Mouse (Mus musculus) liver, embryonic 14 days (tissue): Measurements from ENCODE around the gene Ly6g6f. TPM values are rescaled to one million over a fixed set of nuclear protein-coding genes. Genes with fewer than 3 reads are reported as not detected.

Experiments
- polyA plus RNA-seq: library from polyadenylated mRNA; depleted of rRNA; stranded (reverse); fragments of >200 nt; gene quantifications from 2 replicates; pipeline ENCODE4 v1.2.3, GENCODE M21; 2012; rRNA removed

Gene Ly6g6f
- 4.6 TPM in 2 replicates for polyA plus RNA-seq

GRCm38 (mm10) chr17:35085208-35085865 is at the start of gene Ly6g6f:
TSS of gene Ly6g6f (minus strand) at chr17:35085610.

GRCm38 (mm10) chr17:35134801-35135590 is 49.6 kb upstream of the Ly6g6f start, which contains the start of gene Bag6:
TSS of gene Bag6 (plus strand) at chr17:35135178.

GRCm38 (mm10) chr17:35131500-35132173 is 46.2 kb upstream of the Ly6g6f start, which contains the start of gene Apom:
TSS of gene Apom (minus strand) at chr17:35132050.

GRCm38 (mm10) chr17:35126206-35126611 is 40.8 kb upstream of the Ly6g6f start, which contains the start of gene D17H6S53E:
TSS of gene D17H6S53E (plus strand) at chr17:35126373.

DNA sequence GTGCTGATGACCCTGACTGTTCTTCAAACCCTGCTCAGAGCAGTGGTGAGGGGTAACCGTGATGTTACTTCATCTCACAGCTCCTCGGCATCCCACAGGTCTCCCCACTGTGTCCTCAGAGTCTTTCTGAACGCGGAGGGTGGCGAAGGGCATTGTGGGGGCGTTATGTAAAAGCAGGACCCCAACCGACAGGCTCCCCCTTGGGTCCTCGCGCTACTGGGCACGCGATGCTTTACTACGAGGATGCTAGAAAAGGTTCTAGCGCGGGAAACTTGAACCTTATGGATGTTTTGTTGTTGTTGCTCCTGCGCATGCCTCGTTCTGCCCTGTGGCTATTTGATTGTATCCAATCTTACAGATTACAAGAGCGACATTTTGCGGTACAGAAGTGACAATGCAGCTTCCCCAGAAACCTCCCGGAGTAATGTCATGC is 36.5 kb upstream of the Ly6g6f start, which contains the start of gene Csnk2b:
Gene Csnk2b, minus strand, starts transcription at position 183 of the 433 bp plus-strand sequence.

GRCm38 (mm10) chr17:35121143-35121799 is 35.9 kb upstream of the Ly6g6f start, which contains the start of gene Gpank1:
TSS of gene Gpank1 (plus strand) at chr17:35121455.

DNA sequence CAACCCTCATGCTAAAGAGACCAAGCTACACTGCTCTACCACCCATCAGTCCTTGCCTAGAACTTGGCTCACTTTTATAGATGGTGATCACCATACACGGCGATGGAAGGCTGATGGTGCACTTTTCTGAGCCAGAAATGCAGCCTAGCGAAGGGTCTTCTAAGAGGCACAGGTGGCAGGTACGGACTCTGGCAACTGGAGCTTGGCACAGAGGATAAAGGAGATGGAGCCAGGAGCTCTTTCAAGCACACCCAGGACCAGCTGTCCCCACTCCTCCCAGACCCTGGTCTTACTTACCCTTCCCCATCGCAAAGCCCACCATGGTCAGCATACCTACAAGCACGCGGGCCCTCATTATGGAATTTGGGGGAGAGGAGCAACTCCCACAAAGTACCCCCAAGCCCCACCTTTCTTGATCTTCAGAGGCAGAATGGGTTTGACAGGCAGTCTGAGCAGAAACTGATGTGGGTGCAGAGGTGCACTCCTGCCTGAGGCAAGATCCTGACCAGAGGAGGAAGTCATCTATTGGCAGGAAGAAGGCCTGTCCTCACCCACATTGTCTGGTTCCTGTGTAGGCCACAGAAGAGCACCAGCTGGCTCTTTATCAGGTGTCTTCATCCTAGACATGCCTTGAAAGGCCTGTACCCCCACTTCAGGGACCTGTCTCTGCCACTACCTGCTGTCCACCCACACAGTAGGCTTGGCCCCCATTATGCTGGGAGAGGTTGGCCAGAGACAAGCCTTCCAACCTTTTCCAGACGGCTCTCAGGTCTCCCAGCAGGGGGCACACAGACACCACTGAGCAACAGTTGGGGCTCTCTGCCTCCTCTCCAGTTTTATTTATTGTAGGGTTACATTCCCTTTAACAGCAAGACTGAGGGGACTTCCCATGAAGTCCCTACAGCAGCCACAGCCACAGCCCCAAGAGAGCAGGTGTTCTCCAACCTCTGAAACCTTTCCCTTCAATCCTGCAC is 29.9 kb upstream of the Ly6g6f start, which contains the start of gene Ly6g5b:
Gene Ly6g5b, minus strand, starts transcription at position 383 of the 974 bp plus-strand sequence.

GRCm38 (mm10) chr17:35108097-35108496 is 22.7 kb upstream of the Ly6g6f start, which contains the start of gene Ly6g5c:
TSS of gene Ly6g5c (plus strand) at chr17:35108279.

GRCm38 (mm10) chr17:35088825-35089644 is 3.6 kb upstream of the Ly6g6f start, which contains the start of gene Abhd16a:
TSS of gene Abhd16a (plus strand) at chr17:35089263.

GRCm38 (mm10) chr17:35077786-35078233 is 7.6 kb downstream of the Ly6g6f start, which contains the start of gene Ly6g6d:
TSS of gene Ly6g6d (minus strand) at chr17:35078065.

GRCm38 (mm10) chr17:35076507-35077176 is 8.8 kb downstream of the Ly6g6f start, which contains the start of gene Ly6g6e:
TSS of gene Ly6g6e (plus strand) at chr17:35076902.

DNA sequence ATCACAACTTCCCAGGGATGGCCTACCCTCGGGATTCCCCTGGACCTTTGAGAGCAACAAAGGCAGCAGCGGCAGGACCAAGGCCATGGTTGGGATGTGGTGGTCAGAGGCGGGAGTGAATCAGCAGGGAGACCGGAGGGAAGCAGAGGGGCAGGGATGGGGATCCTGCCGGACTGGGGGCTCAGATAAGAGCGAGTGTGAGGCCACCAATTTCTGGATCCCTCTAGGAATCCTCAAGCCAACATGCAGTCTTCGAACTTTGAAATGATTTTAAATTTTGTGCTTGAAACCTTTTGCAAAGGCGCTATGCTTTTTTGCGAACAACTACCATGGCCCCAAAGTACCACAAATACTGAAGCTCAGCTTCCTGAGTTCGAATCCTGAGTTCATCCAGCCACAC is 19.3 kb downstream of the Ly6g6f start, which contains the start of gene Mpig6b:
Gene Mpig6b, minus strand, starts transcription at position 101 of the 400 bp plus-strand sequence.

DNA sequence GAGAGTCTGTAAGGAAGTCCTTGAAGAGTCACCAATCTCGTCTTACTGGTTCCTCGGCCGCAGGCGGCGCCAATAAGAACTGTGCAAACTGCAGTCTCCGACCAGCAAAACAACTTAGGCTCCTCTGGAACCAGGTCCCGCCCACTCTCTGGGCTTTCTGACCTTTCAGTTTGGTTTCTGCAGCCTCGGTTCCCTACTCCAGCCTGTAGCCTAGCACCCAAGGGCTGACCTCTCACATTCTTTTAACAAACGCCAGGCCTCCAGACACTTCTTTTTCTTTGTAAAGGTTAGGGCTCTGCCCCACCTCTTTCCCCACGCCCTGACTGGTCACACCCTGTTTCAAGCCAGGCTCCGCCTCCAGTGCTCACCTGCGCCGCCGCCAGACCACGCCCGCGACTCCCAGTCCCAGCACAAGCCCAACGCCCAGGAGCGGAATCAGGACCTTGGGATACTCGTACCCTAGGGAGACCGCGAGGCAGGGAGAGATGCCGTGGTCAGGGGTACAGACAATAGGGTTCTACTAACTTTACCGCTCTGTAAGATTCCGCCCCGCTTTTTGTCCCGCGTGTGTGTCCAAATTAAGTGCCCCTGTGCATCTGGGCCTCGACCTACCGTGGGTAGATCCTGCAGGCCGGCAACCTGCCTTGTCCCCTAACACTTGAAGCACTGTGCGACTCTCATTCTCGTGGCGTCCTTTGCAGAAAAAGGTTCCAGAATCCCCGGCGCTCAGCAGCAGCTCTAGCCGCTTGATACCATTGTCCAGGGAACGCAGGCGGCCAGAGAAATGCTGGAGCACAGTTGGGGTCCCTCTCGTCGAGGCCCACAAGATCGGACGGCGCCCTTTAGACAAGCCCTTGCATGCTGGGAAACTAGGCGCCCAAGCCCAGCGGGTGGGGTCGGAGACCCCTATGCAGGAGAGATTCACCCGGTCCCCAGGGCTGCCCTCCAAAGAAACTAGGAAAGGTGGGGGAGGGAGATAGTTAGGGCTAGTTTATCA is 20.2 kb downstream of the Ly6g6f start, which contains the start of gene Ly6g6c:
Gene Ly6g6c, plus strand, starts transcription at position 438 of the 997 bp plus-strand sequence.

GRCm38 (mm10) chr17:35058911-35059892 is 26.2 kb downstream of the Ly6g6f start, which contains the start of gene Ddah2:
TSS of gene Ddah2 (plus strand) at chr17:35059035.

GRCm38 (mm10) chr17:35049561-35050016 is 35.8 kb downstream of the Ly6g6f start, which contains the start of gene Clic1:
TSS of gene Clic1 (plus strand) at chr17:35049966.

